Mouse (Mus musculus) bone marrow macrophage, adult 2 months (primary cell): ENCODE results near the gene Colgalt1.

Experiments used
- CTCF ChIP-seq: IDR thresholded peaks from 2 replicates; pipeline ENCODE4 v1.5.1; 2012; ENCODE audit warnings: low read depth, mild to moderate bottlenecking, low read length, moderate library complexity
- POLR2A ChIP-seq: IDR thresholded peaks from 2 replicates; pipeline ENCODE4 v1.6.1; 2012; ENCODE audit warnings: mild to moderate bottlenecking, low read depth, low read length, borderline replicate concordance

DNA sequence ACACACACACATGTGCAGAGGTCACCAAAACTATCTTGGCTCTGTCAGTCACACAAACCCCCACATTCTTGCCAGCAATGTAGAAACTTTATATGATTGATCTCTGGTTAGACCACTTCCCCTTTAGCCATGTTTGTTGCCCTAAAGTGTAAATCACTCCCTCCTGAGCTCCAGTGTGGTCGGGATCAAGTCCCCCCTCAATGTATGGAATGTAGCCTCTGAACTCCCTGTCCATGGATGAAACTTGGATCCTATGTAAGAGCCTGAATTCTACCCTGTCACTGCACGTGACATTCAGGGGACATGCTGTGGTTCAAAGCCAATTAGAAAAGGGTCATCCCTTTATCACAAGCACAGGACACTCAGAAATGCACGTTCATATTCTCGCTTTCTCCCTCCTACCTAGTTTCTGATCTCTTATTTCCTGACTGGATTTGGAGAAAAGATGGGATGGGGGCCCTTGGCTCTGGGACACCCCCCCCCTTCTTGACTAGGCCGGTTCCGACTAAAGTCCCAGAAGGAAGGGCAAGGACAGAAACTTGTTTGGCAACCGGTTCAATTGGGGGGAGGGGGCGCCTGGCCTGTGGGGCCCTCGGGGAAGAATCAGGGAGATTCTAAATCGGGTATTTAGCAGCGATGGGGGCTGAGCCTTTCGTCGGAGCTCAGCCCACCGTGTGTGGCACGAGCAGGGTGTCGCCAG lies 17.7 kb downstream of the Colgalt1 start:
- TF ChIP-seq CTCF = no peak
- no peak for TF ChIP-seq POLR2A
